Mouse (Mus musculus) forelimb bud, embryonic 11.5 days (tissue): ENCODE measurements around the gene Camta1.

ENCODE experiments used
- DNase-seq: peaks from one replicate; pipeline ENCODE4 v3.0.0-alpha.2; 2012; ENCODE audit warnings: low read depth, low spot score

The Camta1 gene

GRCm38 (mm10) chr4:151449981-151450380, 411.7 kb downstream of the Camta1 start:
- DNase-seq, result no peak

- no peak for DNase-seq
Observed at GRCm38 (mm10) chr4:151448341-151448740, 413.3 kb downstream of the Camta1 start.

DNA sequence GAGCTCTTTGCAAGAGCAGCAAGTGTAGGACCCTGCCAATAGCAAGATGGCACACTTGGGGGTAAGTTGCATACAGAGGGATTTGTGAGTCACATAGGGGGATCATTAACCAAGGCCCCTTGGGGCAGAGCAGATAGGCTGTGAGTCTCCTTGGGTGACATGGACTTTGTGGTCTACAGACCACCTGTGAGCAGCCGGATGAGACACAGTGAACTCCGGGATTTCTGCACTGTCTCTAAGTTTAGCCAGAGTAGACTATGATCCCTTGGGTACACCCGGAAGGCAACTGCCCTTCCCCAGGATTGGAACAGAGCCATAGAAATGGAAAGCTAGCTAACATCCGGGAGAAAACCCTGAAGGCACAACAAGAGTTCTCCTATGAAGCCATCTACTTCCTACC, 417.0 kb downstream of the Camta1 start:
- no peak for DNase-seq

DNA sequence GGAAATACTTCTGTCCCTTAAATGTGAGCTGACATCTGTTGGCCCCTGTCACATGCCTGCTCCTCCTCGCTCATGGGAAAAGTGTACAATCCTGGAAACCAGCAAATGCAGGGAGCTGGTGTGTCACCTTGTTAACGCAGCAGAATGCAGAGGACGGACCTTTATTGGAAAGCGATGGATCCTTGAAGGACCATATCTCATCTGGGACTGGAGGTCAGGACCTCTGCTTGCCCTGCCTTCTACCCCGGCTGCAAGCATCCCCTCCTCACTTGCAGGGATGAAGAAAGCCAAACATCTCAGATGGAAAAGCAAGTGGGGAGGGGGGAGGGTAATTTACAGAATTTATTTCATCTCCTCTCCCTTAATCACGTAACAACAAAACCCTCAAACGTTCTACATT, 423.1 kb downstream of the Camta1 start:
- no peak for DNase-seq

DNA sequence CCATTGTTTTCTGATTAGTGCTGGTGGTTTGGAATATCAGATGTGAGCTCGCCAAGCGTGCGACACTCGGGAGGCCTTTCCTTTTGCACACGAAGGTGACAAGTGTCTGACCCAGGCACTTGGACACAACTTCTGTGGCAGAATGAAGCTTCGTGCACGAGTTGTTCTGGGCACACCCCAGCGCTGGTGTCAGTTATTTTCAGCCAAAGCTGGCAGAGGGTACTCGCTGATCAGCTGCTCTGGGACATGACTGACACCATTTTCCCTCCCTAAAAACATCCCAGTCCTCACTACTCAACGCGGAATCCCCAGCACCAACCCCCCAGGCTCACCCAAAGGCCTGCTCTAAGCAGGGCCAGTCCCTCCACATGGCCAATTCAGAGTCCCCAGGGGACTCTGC, 423.8 kb downstream of the Camta1 start:
- DNase-seq, result no peak

DNA sequence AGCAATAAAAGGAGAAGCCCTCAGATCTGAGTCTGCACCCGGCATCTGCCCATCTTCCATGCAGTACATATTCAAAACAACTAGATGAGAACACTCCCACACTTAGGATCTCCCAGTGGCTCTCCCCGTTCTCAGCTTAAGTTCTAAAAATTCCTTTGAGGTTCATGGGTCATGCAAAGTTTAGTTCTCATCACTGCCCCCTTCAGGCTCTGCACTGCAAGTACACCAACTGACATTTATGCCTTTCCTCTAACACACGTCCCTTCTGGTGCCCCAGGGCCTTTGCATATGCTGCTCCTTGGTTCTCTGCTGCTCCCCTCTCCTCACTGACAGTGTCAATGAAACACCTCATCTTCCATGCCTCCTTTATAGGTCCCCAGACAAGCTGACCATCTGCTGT, 436.5 kb downstream of the Camta1 start:
- no peak for DNase-seq

GRCm38 (mm10) chr4:151422922-151423321, 438.8 kb downstream of the Camta1 start:
- no peak for DNase-seq

DNA sequence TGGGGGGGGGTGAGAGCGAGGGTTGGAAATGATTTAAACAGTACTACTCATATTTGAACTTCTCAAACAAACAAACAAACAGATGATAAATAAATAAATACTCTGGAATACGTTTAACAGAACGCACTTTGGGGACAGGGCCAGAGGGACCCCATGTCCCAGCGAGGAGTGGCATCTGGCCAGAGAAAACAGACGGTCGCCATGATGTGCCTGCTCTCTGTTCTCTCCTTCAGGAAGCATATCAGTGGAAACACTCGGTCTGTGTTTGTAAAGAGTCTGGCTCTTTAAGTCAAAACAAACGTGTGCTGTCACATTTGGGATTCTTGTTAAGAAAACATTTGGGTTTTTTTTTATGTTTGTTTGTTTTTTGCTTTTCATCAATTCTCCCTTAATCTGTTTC, 439.3 kb downstream of the Camta1 start:
- DNase-seq, result no peak

DNA sequence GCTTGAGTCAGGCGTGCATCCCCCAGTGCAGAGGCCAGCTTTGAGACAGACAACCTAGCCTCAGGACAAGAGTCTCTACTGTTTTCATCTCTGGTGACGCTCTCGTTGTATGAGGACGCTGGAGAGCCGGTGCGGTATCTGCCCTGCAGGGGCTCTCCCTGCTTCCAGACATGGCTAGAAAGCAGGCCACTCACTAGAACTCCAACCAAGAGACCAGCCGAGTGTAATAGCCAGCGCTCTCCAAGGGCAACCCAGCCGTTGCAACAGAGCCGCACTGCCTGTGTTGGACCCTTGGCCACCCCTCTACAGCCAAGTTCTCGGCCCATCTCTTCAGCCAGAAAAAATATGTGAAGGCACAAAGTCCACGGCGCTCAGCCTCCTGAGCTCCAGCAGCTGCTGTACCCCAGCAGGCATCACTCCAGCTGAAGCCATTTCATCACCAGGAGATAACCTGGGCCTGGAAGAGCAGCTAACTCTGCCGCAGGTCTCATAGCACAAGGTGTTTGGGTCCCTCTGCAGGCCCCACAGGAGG, 443.3 kb downstream of the Camta1 start:
- DNase-seq, result no peak

GRCm38 (mm10) chr4:151415812-151416211, 445.9 kb downstream of the Camta1 start:
- DNase-seq, result no peak

GRCm38 (mm10) chr4:151415376-151415775, 446.3 kb downstream of the Camta1 start:
- no peak for DNase-seq

DNA sequence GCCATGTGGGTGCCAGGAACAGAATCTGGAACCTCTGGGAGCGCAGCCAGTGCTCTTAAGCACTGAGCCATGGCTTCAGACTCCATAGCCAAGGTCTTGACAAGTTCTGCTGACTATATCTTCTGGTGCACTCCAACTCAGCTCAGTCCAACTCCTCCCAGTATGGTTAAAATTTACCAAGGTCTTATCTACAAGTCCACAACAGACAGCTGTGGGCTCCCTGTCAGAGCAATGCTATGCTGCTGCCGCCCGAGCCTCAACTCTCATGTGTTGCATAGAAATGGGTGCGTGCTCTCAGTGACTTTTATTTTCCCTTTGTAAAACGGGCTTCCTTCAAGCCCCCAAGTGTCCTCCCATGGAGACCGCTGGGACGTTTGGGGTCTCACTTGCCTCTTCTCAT, 446.7 kb downstream of the Camta1 start:
- no peak for DNase-seq

GRCm38 (mm10) chr4:151411641-151412061, 450.0 kb downstream of the Camta1 start:
- peak; percentile 32 for DNase-seq

DNA sequence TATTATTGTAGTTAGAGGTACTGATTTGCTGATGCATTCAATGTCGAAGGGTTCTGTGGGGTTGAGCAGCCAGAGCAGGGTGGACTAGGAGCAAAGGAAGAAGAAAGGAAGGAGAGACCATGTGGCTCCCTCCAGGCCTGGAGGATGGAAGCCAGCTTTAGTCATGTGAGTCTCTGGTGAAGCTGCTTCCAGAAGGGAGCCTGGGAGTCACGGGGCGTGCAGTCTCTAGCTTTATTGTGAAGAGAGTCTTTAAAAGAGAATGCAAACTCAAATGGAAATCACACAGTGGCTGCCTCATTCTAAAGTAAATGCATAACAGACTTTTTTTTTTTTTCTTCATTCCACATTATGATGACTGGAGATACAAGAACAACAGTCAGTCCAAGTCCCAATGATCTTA, 450.7 kb downstream of the Camta1 start:
- no peak for DNase-seq

DNA sequence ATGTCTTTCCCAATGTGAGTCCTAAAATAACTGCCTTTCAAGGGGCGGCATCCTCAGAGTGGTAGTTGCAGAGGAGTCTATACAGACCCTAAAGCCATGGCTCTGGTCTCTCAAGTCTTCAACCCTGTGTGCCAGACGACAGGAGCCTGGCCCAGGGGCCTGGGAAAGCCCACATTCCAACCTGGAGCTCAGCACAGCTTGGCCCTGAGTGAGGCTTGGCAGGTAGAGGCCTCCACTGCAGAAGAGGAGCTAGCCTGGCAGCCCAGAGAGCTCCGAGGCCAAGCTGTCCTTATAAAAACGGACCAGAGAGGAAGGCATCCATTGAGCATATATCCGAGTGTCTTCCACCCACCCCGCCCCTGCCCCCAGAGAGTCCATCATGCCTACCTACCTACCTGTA, 452.4 kb downstream of the Camta1 start:
- DNase-seq, result no peak

DNA sequence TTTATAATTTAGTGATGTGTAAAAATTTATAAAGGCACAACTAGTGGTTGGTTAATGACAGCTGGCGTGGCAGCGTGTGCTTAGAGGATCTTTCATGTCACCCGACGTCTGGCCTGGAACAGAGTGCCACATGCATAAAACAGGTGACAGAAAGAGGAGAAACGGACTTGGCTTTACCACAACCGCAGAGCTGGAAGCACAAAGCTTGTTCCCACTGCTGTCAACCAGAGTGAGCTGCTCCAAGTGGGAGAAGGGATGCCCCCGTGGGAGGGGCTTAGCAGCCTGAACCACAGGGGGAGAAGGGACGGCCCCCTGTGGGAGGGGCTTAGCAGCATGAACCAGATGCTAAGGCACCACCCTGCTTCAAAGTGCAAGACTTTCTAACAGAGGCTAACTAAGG, 452.9 kb downstream of the Camta1 start:
- peak; percentile 54 for DNase-seq

- DNase-seq, result no peak
Observed at GRCm38 (mm10) chr4:151408246-151408645, 453.4 kb downstream of the Camta1 start.

DNA sequence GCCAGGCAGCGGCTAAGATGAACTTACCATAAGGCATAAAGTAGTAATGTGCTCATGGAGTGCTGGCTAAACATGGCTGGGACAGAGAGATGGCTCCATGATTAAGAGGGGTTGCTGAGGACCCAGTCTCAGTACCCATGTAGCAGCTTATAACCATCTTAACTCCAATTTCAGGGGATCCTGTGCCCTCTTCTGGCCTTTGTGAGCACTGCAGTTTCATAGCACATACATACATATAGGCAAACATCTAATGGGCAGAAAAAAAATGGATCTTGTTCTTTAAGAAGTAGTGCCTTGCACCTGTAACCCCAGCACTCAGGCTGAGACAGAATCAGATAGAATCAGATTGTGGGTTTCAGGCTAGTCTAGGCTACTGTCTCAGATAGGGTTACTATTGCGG, 454.5 kb downstream of the Camta1 start:
- DNase-seq, result no peak

DNA sequence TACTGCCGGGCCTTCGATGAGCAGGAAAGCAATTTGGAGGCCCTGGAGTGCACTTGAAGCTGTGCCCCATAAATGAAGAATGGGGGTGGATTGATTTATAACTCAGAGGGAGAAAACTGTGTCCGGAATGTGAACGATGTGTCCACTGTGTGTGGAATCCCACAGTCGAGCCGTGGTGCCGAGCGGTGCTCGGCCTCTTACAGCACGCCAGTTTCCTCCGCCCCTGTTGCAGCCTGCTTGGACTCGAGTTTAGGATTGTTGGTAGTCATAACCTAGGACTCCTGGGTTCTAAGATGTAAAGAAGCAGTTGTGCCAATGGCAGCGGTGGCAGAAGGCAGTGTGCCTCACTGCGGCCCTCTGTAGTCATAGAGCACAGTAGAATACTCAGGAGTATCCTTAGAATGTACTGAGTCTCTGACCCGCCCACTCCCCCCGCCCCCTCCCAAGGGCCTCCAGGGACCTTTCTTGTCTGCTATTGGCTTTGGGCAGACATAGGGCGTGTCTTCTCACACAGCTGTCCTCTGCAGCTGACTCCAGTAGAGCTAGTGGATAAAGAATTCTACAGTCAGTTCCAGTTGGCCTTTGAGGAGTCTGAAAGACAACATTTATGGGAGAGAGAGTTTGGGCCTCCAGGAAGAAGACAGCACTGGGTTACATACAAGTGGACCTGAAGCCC, 457.0 kb downstream of the Camta1 start:
- DNase-seq, result no peak

DNA sequence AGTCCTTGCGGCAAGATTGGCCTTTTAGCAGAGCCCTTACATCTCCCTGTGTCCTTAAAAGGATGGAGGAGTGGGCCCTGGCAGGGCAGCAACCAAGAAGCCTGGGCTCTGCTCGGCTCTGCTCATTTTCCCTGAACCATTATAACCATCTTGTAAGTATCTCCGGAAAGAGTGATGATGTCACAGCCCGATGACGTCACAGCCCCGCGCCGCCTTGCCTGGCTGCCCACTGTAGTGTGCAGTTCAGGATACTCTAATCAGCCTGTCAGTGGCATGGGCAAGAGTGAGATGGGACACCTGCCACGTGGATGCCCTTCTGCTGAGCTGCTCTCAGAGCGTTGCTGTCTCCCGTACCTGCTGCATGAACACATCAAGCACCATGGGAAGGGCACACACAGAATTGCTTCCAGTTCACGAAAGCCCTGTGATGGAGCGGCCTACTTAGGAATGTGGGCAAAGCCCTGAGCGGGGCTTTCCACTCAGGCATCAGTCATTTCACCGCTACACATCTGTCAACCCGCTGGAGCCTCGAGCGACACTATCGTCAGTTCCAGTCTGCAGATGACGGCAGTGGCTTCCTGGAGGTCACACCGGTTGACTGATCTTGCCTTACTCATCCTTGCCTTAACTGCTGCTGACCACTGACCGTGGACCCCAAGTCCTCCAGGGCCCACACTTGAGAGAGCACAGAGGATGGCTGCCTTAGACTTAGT, 459.8 kb downstream of the Camta1 start:
- no peak for DNase-seq

DNA sequence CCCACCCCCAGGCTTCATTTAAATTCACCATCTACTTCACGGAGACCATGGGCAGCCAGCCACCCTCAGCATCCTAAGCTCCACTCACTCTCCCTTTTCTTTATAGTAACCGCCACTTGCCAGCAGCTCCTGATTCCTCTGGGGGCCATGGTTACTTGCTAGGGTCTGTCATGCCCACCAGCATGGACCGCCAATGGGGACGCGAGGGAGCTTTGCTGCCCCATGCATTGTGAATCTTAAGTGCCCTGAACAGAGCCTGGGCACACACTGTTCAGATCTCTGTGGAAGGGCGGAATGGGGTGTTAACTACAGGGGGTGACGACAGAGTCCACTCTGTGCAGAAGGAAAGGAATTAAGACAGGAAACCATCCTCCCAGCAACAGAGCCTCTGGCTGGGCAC, 465.1 kb downstream of the Camta1 start:
- DNase-seq, result no peak

DNA sequence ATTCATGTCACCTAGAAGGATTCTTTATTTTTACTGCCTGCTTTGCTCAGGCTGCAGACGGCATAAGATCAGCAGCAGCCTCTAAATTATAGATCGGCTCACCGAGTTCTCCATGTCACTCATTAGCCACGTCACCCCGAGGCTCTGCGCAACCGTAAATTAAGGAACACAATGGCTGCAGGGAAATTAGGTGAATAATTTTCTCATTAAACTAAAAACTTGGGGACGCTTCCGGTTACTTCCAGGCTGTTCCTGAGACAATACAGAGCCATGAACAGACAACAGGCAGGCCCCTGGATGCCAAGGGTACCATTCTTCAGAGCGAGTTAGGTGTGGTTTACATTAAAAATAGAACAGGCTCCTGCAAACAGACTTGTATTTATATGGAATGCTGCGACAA, 472.3 kb downstream of the Camta1 start:
- peak; percentile 31 for DNase-seq
